Mouse (Mus musculus) ES-Bruce4 (cell line): ENCODE measurements around the gene Scrg1.

Source experiments
- CTCF ChIP-seq: IDR thresholded peaks from one replicate; pipeline ENCODE4 v1.8.1; 2011; ENCODE audit warnings: low read depth, low read length
- EP300 ChIP-seq: IDR thresholded peaks from 2 replicates; pipeline ENCODE4 v1.6.1; 2011; ENCODE audit warnings: low read depth, low read length; ENCODE audit not compliant: insufficient read depth
- POLR2A ChIP-seq: IDR thresholded peaks from one replicate; pipeline ENCODE4 v1.8.1; 2011; ENCODE audit warnings: low read length; ENCODE audit not compliant: insufficient read depth

GRCm38 (mm10) chr8:57409333-57409732, 46.4 kb upstream of the Scrg1 start:
- TF ChIP-seq POLR2A: no peak
- TF ChIP-seq CTCF: no peak
- TF ChIP-seq EP300: no peak
